Mouse (Mus musculus): Measurements from ENCODE around the gene Cd300ld3.

The Cd300ld3 gene

GRCm38 (mm10) chr11:115048259-115048658, at the start of gene Cd300ld3:
TSS of gene Cd300ld3 (minus strand) at chr11:115048409.
- no peak for DNase-seq (ENCODE audit: low spot score in 2 of 2)

GRCm38 (mm10) chr11:115092140-115092539, 43.9 kb upstream of the Cd300ld3 start:
- no peak for DNase-seq (ENCODE audit: low spot score in 2 of 2)

- no peak for DNase-seq (ENCODE audit: low spot score in 2 of 2)
These were observed 43.2 kb upstream of the Cd300ld3 start, which contains the start of gene Rab37 for GRCm38 (mm10) chr11:115091362-115091901. TSS of gene Rab37 (plus strand) at chr11:115091431.

GRCm38 (mm10) chr11:115089853-115090252, 41.6 kb upstream of the Cd300ld3 start:
- DNase-seq (ENCODE audit: low spot score in 2 of 2) = no peak

- no peak for DNase-seq (ENCODE audit: low spot score in 2 of 2)
These were observed 38.0 kb upstream of the Cd300ld3 start for GRCm38 (mm10) chr11:115086213-115086612.

- DNase-seq (ENCODE audit: low spot score in 2 of 2) = no peak
These were observed 36.9 kb upstream of the Cd300ld3 start for GRCm38 (mm10) chr11:115085064-115085463.

GRCm38 (mm10) chr11:115084595-115084994, 36.4 kb upstream of the Cd300ld3 start:
- DNase-seq (ENCODE audit: low spot score in 2 of 2) = no peak

- peak; percentile 23 to 79 for DNase-seq (ENCODE audit: low spot score in 2 of 2)
These were observed 35.3 kb upstream of the Cd300ld3 start for GRCm38 (mm10) chr11:115083376-115084139.

- no peak for DNase-seq (ENCODE audit: low spot score in 2 of 2)
These were observed 34.0 kb upstream of the Cd300ld3 start for GRCm38 (mm10) chr11:115082196-115082595.

- no peak for DNase-seq (ENCODE audit: low spot score in 2 of 2)
These were observed 33.2 kb upstream of the Cd300ld3 start for GRCm38 (mm10) chr11:115081373-115081772.

GRCm38 (mm10) chr11:115080886-115081285, 32.7 kb upstream of the Cd300ld3 start:
- peak in 1 of 2 experiments; percentile 35 for DNase-seq (ENCODE audit: low spot score in 2 of 2)

- DNase-seq (ENCODE audit: low spot score in 2 of 2) = no peak
These were observed 30.5 kb upstream of the Cd300ld3 start for GRCm38 (mm10) chr11:115078680-115079079.

GRCm38 (mm10) chr11:115077436-115077835, 29.2 kb upstream of the Cd300ld3 start:
- DNase-seq (ENCODE audit: low spot score in 2 of 2) = no peak

GRCm38 (mm10) chr11:115075859-115076258, 27.6 kb upstream of the Cd300ld3 start:
- no peak for DNase-seq (ENCODE audit: low spot score in 2 of 2)

- no peak for DNase-seq (ENCODE audit: low spot score in 2 of 2)
These were observed 27.2 kb upstream of the Cd300ld3 start for GRCm38 (mm10) chr11:115075407-115075806.

- DNase-seq (ENCODE audit: low spot score in 2 of 2) = no peak
These were observed 24.8 kb upstream of the Cd300ld3 start for GRCm38 (mm10) chr11:115073002-115073401.

GRCm38 (mm10) chr11:115071631-115072294, 23.6 kb upstream of the Cd300ld3 start:
- DNase-seq (ENCODE audit: low spot score in 2 of 2) = no peak

GRCm38 (mm10) chr11:115071015-115071551, 22.9 kb upstream of the Cd300ld3 start:
- DNase-seq (ENCODE audit: low spot score in 2 of 2) = no peak

GRCm38 (mm10) chr11:115066768-115067167, 18.6 kb upstream of the Cd300ld3 start:
- no peak for DNase-seq (ENCODE audit: low spot score in 2 of 2)

GRCm38 (mm10) chr11:115062077-115062476, 13.9 kb upstream of the Cd300ld3 start, which contains the start of gene Cd300e:
TSS of gene Cd300e (minus strand) at chr11:115062177.
- no peak for DNase-seq (ENCODE audit: low spot score in 2 of 2)

GRCm38 (mm10) chr11:115059797-115060196, 11.6 kb upstream of the Cd300ld3 start:
- DNase-seq (ENCODE audit: low spot score in 2 of 2) = no peak

GRCm38 (mm10) chr11:115058701-115059100, 10.5 kb upstream of the Cd300ld3 start:
- no peak for DNase-seq (ENCODE audit: low spot score in 2 of 2)

Measured in thymus, postnatal 10 days (tissue).